Mouse (Mus musculus) MEL (cell line): ENCODE measurements around the gene Fgr. TPM values are rescaled to one million over a fixed set of nuclear protein-coding genes. Genes with fewer than 3 reads are reported as not detected.

ENCODE experiments used
- DNase-seq: peaks from one replicate; pipeline ENCODE4 v3.0.0; 2011; ENCODE audit warnings: low read depth, low spot score
- H3K27ac ChIP-seq: 2 replicates; pipeline ENCODE4 v1.5.1; 2012; ENCODE audit warnings: low read depth, mild to moderate bottlenecking, control low read depth, low read length, moderate library complexity; ENCODE audit not compliant: control insufficient read depth
- H3K27me3 ChIP-seq, 2 experiments: fragments of 150-350 bp in 1 of 2; sonication (generic) in 1 of 2; 2 replicates each; pipeline ENCODE4 v1.6.1; 2012; ENCODE audit warnings: low read length in 2 of 2, mild to moderate bottlenecking in 2 of 2, improper control_type of control experiment in 1 of 2, moderate library complexity in 1 of 2; ENCODE audit not compliant: insufficient read depth in 2 of 2, control insufficient read depth in 1 of 2
- H3K36me3 ChIP-seq, 2 experiments: 2 replicates each; pipeline ENCODE4 v1.6.1; 2012 to 2014; ENCODE audit warnings: low read length in 2 of 2, improper control_type of control experiment in 1 of 2, inconsistent platforms in 1 of 2, mild to moderate bottlenecking in 1 of 2; ENCODE audit not compliant: insufficient read depth in 2 of 2, control insufficient read depth in 1 of 2
- H3K4me1 ChIP-seq, 2 experiments: fragments of 150-350 bp in 1 of 2; sonication (generic) in 1 of 2; 2 replicates each; pipeline ENCODE4 v1.6.1; 2012; ENCODE audit warnings: low read length in 2 of 2, improper control_type of control experiment in 1 of 2, mild to moderate bottlenecking in 1 of 2; ENCODE audit not compliant: insufficient read depth in 2 of 2, control insufficient read depth in 1 of 2
- H3K4me3 ChIP-seq, 2 experiments: fragments of 150-350 bp in 1 of 2; sonication (generic) in 1 of 2; 2 replicates each; pipeline ENCODE4 v1.5.1; 2012; ENCODE audit warnings: low read depth in 2 of 2, low read length in 2 of 2, mild to moderate bottlenecking in 2 of 2, moderate library complexity in 2 of 2, control low read depth in 1 of 2, improper control_type of control experiment in 1 of 2; ENCODE audit not compliant: control insufficient read depth in 1 of 2, insufficient read depth in 1 of 2
- H3K79me2 ChIP-seq: 2 replicates; pipeline ENCODE4 v1.6.1; 2012; ENCODE audit warnings: mild to moderate bottlenecking, low read length, moderate library complexity; ENCODE audit not compliant: control insufficient read depth, poor library complexity, insufficient read depth
- H3K9ac ChIP-seq: 2 replicates; pipeline ENCODE4 v1.6.1; 2012; ENCODE audit warnings: low read depth, mild to moderate bottlenecking, control low read depth, low read length, moderate library complexity; ENCODE audit not compliant: control insufficient read depth, poor library complexity, severe bottlenecking
- H3K9me3 ChIP-seq: fragments of 150-350 bp; sonication (generic); replicated peaks from 2 replicates; pipeline ENCODE4 v1.6.1; 2012; ENCODE audit warnings: mild to moderate bottlenecking, low read length, improper control_type of control experiment, moderate library complexity; ENCODE audit not compliant: insufficient read depth
- BHLHE40 ChIP-seq: IDR thresholded peaks from 2 replicates; pipeline ENCODE4 v1.6.1; 2012; ENCODE audit warnings: low read depth, mild to moderate bottlenecking, inconsistent platforms, low read length, improper control_type of control experiment, borderline replicate concordance
- CHD1 ChIP-seq: IDR thresholded peaks from 2 replicates; pipeline ENCODE4 v1.6.1; 2012; ENCODE audit warnings: low read depth, mild to moderate bottlenecking, inconsistent platforms, low read length, improper control_type of control experiment
- CHD2 ChIP-seq: IDR thresholded peaks from 2 replicates; pipeline ENCODE4 v1.6.1; 2011; ENCODE audit warnings: low read length, improper control_type of control experiment
- CTCF ChIP-seq, 3 experiments: IDR thresholded peaks in 2 of 3; conservative IDR thresholded peaks in 1 of 3; 2 replicates each; pipeline ENCODE4 v1.5.1; 2011 to 2012; ENCODE audit warnings: low read length in 3 of 3, low read depth in 2 of 3, mild to moderate bottlenecking in 2 of 3, improper control_type of control experiment in 1 of 3, inconsistent platforms in 1 of 3, mixed read lengths in 1 of 3, moderate library complexity in 1 of 3; ENCODE audit not compliant: control insufficient read depth in 1 of 3, insufficient read depth in 1 of 3, poor library complexity in 1 of 3, severe bottlenecking in 1 of 3
- ELF1 ChIP-seq: IDR thresholded peaks from 2 replicates; pipeline ENCODE4 v1.6.1; 2014; ENCODE audit warnings: low read depth, mild to moderate bottlenecking, inconsistent platforms, low read length, improper control_type of control experiment, moderate library complexity
- GATA1 ChIP-seq: IDR thresholded peaks from 2 replicates; pipeline ENCODE4 v1.6.1; 2011; ENCODE audit warnings: low read depth, low read length, improper control_type of control experiment
- JUND ChIP-seq: IDR thresholded peaks from 2 replicates; pipeline ENCODE4 v1.6.1; 2011; ENCODE audit warnings: low read depth, mild to moderate bottlenecking, improper control_type of control experiment, low read length
- KAT2A ChIP-seq: conservative IDR thresholded peaks from 2 replicates; pipeline ENCODE4 v1.6.1; 2012; ENCODE audit warnings: low read depth, low read length, improper control_type of control experiment, inconsistent platforms
- MAX ChIP-seq: IDR thresholded peaks from 2 replicates; pipeline ENCODE4 v1.6.1; 2011; ENCODE audit warnings: low read length, improper control_type of control experiment
- MAZ ChIP-seq: IDR thresholded peaks from 2 replicates; pipeline ENCODE4 v1.6.1; 2012; ENCODE audit warnings: low read depth, mild to moderate bottlenecking, inconsistent platforms, low read length, improper control_type of control experiment
- MEF2A ChIP-seq: IDR thresholded peaks from 2 replicates; pipeline ENCODE4 v1.6.1; 2014; ENCODE audit warnings: low read depth, mild to moderate bottlenecking, inconsistent platforms, low read length, improper control_type of control experiment; ENCODE audit not compliant: poor library complexity, insufficient replicate concordance, severe bottlenecking; ENCODE audit errors: extremely low read depth
- MYB ChIP-seq: IDR thresholded peaks from 2 replicates; pipeline ENCODE4 v1.6.1; 2011; ENCODE audit warnings: mild to moderate bottlenecking, low read depth, low read length, improper control_type of control experiment
- MYC ChIP-seq: IDR thresholded peaks from 2 replicates; pipeline ENCODE4 v1.6.1; 2011; ENCODE audit warnings: low read depth, mild to moderate bottlenecking, low read length, improper control_type of control experiment, moderate library complexity
- NELFE ChIP-seq: IDR thresholded peaks from 2 replicates; pipeline ENCODE4 v1.6.1; 2011; ENCODE audit warnings: low read depth, low read length, improper control_type of control experiment
- NRF1 ChIP-seq: IDR thresholded peaks from 2 replicates; pipeline ENCODE4 v1.6.1; 2014; ENCODE audit warnings: low read depth, mild to moderate bottlenecking, inconsistent platforms, low read length, improper control_type of control experiment, moderate library complexity; ENCODE audit not compliant: poor library complexity, insufficient read depth, severe bottlenecking
- POLR2A ChIP-seq, 2 experiments: IDR thresholded peaks; 2 replicates each; pipeline ENCODE4 v1.6.1; 2011 to 2012; ENCODE audit warnings: low read length in 2 of 2, mild to moderate bottlenecking in 2 of 2, control low read depth in 1 of 2, improper control_type of control experiment in 1 of 2, low read depth in 1 of 2, moderate library complexity in 1 of 2; ENCODE audit not compliant: control insufficient read depth in 1 of 2, insufficient read depth in 1 of 2, poor library complexity in 1 of 2
- POLR2AphosphoS2 ChIP-seq: IDR thresholded peaks from 2 replicates; pipeline ENCODE4 v1.6.1; 2011; ENCODE audit warnings: low read length, improper control_type of control experiment
- POLR2AphosphoS5 ChIP-seq: IDR thresholded peaks from 2 replicates; pipeline ENCODE4 v1.6.1; 2012; ENCODE audit warnings: low read depth, borderline replicate concordance, mild to moderate bottlenecking, inconsistent platforms, low read length, moderate library complexity, mixed read lengths
- RAD21 ChIP-seq: IDR thresholded peaks from 2 replicates; pipeline ENCODE4 v1.6.1; 2011; ENCODE audit warnings: mild to moderate bottlenecking, low read depth, low read length, improper control_type of control experiment
- RCOR1 ChIP-seq: IDR thresholded peaks from 2 replicates; pipeline ENCODE4 v1.6.1; 2012; ENCODE audit warnings: low read depth, mild to moderate bottlenecking, inconsistent platforms, low read length, improper control_type of control experiment
- SMC3 ChIP-seq: IDR thresholded peaks from 2 replicates; pipeline ENCODE4 v1.6.1; 2011; ENCODE audit warnings: low read depth, low read length, improper control_type of control experiment
- TAL1 ChIP-seq: IDR thresholded peaks from 2 replicates; pipeline ENCODE4 v1.6.1; 2012; ENCODE audit warnings: mild to moderate bottlenecking, inconsistent platforms, low read length, moderate library complexity, mixed read lengths
- TBP ChIP-seq: IDR thresholded peaks from 2 replicates; pipeline ENCODE4 v1.8.0; 2011; ENCODE audit warnings: low read depth, low read length, improper control_type of control experiment
- TCF12 ChIP-seq: IDR thresholded peaks from 2 replicates; pipeline ENCODE4 v1.6.1; 2014; ENCODE audit warnings: low read depth, mild to moderate bottlenecking, inconsistent platforms, low read length, improper control_type of control experiment, moderate library complexity
- USF1 ChIP-seq: IDR thresholded peaks from 2 replicates; pipeline ENCODE4 v1.6.1; 2014; ENCODE audit warnings: low read depth, mild to moderate bottlenecking, inconsistent platforms, low read length, improper control_type of control experiment, moderate library complexity
- USF2 ChIP-seq, 2 experiments: IDR thresholded peaks; 2 replicates each; pipeline ENCODE4 v1.6.1; 2011 to 2012; ENCODE audit warnings: improper control_type of control experiment in 2 of 2, low read length in 2 of 2, borderline replicate concordance in 1 of 2, inconsistent platforms in 1 of 2, low read depth in 1 of 2, mild to moderate bottlenecking in 1 of 2; ENCODE audit not compliant: insufficient read depth in 1 of 2
- ZC3H11A ChIP-seq: IDR thresholded peaks from 2 replicates; pipeline ENCODE4 v1.6.1; 2012; ENCODE audit warnings: low read depth, mild to moderate bottlenecking, inconsistent platforms, low read length, improper control_type of control experiment
- ZMIZ1 ChIP-seq: IDR thresholded peaks from 2 replicates; pipeline ENCODE4 v1.6.1; 2012; ENCODE audit warnings: low read depth, mild to moderate bottlenecking, inconsistent platforms, low read length, improper control_type of control experiment, moderate library complexity
- ZNF384 ChIP-seq: IDR thresholded peaks from 2 replicates; pipeline ENCODE4 v1.6.1; 2012; ENCODE audit warnings: low read depth, mild to moderate bottlenecking, inconsistent platforms, low read length, improper control_type of control experiment
- polyA plus RNA-seq, 2 experiments: library from polyadenylated mRNA; stranded (reverse) in 1 of 2; unstranded in 1 of 2; fragments of >175 nt in 1 of 2; fragments of >200 nt in 1 of 2; gene quantifications; 2 replicates each; pipeline versions ENCODE4 v1.2.1 to v1.2.4; 2012; ENCODE audit warnings: low replicate concordance in 2 of 2, low read depth in 1 of 2; ENCODE audit not compliant: insufficient read length in 2 of 2, insufficient read depth in 1 of 2, missing spikeins in 1 of 2
- total RNA-seq: library from RNA; depleted of rRNA; stranded (reverse); fragments of 300-350 nt; gene quantifications from 2 replicates; pipeline ENCODE4 v1.2.3, GENCODE M21; 2012

Gene Fgr
- total and polyA plus RNA-seq, 3 experiments, result not detected

- no peak overlapping the region for H3K4me3 ChIP-seq
- no peak overlapping the region for H3K27ac ChIP-seq
- peaks cover 6 to 11% of the 10 kb centered on the region in 2 experiments; a peak in 2 of 4 replicates for H3K4me1 ChIP-seq
- H3K27me3 ChIP-seq, result no peaks in the 10 kb centered on the region
- peaks cover 0 to 2% of the 10 kb centered on the region in 2 experiments; a peak in 1 of 4 replicates for H3K36me3 ChIP-seq
- no peak for DNase-seq
- H3K9ac ChIP-seq, result no peak overlapping the region
- TF ChIP-seq JUND, result no peak
- TF ChIP-seq NRF1, result no peak
- TF ChIP-seq RCOR1, result no peak
- no peak for TF ChIP-seq POLR2AphosphoS5
- no peak for TF ChIP-seq NELFE
- TF ChIP-seq MAZ, result no peak
- no peak for TF ChIP-seq GATA1
- TF ChIP-seq MEF2A, result no peak
- TF ChIP-seq RAD21, result no peak
- no peak for TF ChIP-seq MYC
- no peak for TF ChIP-seq TBP
- TF ChIP-seq MAX, result no peak
- TF ChIP-seq BHLHE40, result no peak
- no peak for TF ChIP-seq ZNF384
- TF ChIP-seq ZC3H11A, result no peak
- TF ChIP-seq CTCF (IDR thresholded peaks at IDR 0.05 in 2 of 3, conservative IDR thresholded peaks at IDR 0.05 in 1 of 3; ENCODE audit: control insufficient read depth in 1 of 3, insufficient read depth in 1 of 3, low read depth in 2 of 3, low read length in 3 of 3, poor library complexity in 1 of 3, severe bottlenecking in 1 of 3), result no peak
- no peak for TF ChIP-seq CHD1
- no peak for TF ChIP-seq POLR2A (IDR thresholded peaks at IDR 0.05; ENCODE audit: control insufficient read depth in 1 of 2, insufficient read depth in 1 of 2, low read depth in 1 of 2, low read length in 2 of 2, poor library complexity in 1 of 2)
- no peak for TF ChIP-seq CHD2
- no peak for TF ChIP-seq TCF12
- no peaks in the 10 kb centered on the region for H3K9me3 ChIP-seq
- no peaks in the 10 kb centered on the region for H3K79me2 ChIP-seq
Observed at GRCm38 (mm10) chr4:133045771-133046474, 72.0 kb downstream of the Fgr start.

GRCm38 (mm10) chr4:133046691-133047352, 72.9 kb downstream of the Fgr start:
- no peak for DNase-seq
- Histone ChIP-seq H3K27me3 (no peaks in the 10 kb centered on the region), H3K36me3 (peaks cover 0 to 2% of the 10 kb centered on the region in 2 experiments; a peak in 1 of 4 replicates)
- no peak for TF ChIP-seq USF2 (IDR thresholded peaks at IDR 0.05; ENCODE audit: borderline replicate concordance in 1 of 2, insufficient read depth in 1 of 2, low read depth in 1 of 2, low read length in 2 of 2)
- TF ChIP-seq POLR2AphosphoS2, result no peak
- TF ChIP-seq CTCF (IDR thresholded peaks at IDR 0.05 in 2 of 3, conservative IDR thresholded peaks at IDR 0.05 in 1 of 3; ENCODE audit: control insufficient read depth in 1 of 3, insufficient read depth in 1 of 3, low read depth in 2 of 3, low read length in 3 of 3, poor library complexity in 1 of 3, severe bottlenecking in 1 of 3), result no peak
- TF ChIP-seq TAL1, result no peak
- no peak for TF ChIP-seq MYB
- no peak for TF ChIP-seq NRF1
- no peak for TF ChIP-seq RAD21
- no peak for TF ChIP-seq USF1
- no peak for TF ChIP-seq ZMIZ1
- no peak for TF ChIP-seq ELF1
- no peak for TF ChIP-seq POLR2A (IDR thresholded peaks at IDR 0.05; ENCODE audit: control insufficient read depth in 1 of 2, insufficient read depth in 1 of 2, low read depth in 1 of 2, low read length in 2 of 2, poor library complexity in 1 of 2)
- TF ChIP-seq KAT2A, result no peak
- TF ChIP-seq SMC3, result no peak
- TF ChIP-seq CHD1, result no peak
- TF ChIP-seq RCOR1, result no peak
- no peak for TF ChIP-seq MAZ
- no peak for TF ChIP-seq NELFE
- TF ChIP-seq, all 39 proteins: peak for 0
- Histone ChIP-seq H3K27ac (no peak overlapping the region), H3K4me1 (peaks cover 6 to 11% of the 10 kb centered on the region in 2 experiments; a peak in 2 of 4 replicates), H3K9ac (no peak overlapping the region), H3K79me2 (no peaks in the 10 kb centered on the region), H3K4me3 (no peak overlapping the region), H3K9me3 (no peaks in the 10 kb centered on the region)
